8 mouse cellular contexts compared by ENCODE assay signal in the genomic region with DNA sequence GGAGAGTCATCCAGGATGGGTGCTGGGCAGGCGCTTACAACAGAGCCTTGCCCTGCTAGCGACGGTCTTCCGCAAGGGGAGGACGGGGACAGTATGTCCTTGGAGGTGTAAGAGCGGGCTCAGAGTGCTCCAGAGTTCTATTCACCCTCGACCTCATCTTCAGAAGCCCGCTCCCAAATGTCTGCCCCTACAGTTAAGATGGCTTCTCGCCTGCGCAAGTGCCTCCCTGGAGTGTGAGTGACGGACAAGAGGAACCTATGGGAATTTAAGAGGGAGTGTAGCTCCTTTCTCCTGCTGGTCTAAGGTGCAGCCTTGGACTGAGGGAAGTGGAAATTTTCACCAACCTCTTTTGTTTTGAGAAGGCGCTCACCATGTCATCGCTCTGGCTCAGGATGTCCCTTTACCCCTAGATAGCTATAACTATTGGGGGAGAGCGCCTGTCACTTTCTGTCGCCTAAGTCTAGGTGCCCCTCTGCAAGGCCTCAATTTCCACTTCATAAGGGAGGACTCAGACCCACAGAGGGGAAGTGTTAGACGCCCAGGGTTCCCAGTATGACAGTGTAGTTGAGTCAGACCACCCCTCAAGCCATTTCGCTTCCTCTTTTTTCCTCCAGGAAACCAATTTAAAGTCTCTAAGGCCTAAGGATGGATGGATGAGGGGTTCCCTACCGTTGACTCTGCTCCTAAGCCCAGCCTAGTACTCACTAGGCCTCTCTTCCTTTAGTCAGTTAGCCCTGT. TPM values are rescaled to one million over a fixed set of nuclear protein-coding genes. Genes with fewer than 3 reads are reported as not detected.
DNase-seq lines count a peak whose midpoint lies in the region; ATAC-seq and TF ChIP-seq lines count a peak whose summit lies in the region.

Gene Ppm1m, minus strand, starts transcription at position 212 of the 738 bp plus-strand sequence.

- peak within 1 kb of the TSS; percentile 66 for H3K4me3 ChIP-seq in lung, embryonic 15.5 days
- peak within 1 kb of the TSS; percentile 55 for H3K4me3 ChIP-seq in heart, embryonic 16.5 days (ENCODE audit: low read length)
- peak within 1 kb of the TSS; percentile 56 for H3K4me3 ChIP-seq in neural tube, embryonic 15.5 days (replicated peaks)

- peaks cover 33% of the 10 kb centered on the region for H3K4me1 ChIP-seq in lung, embryonic 15.5 days
- H3K4me1 ChIP-seq in heart, embryonic 16.5 days (ENCODE audit: control insufficient read depth, insufficient read depth, low read length): peaks cover 25% of the 10 kb centered on the region
- peaks cover 45% of the 10 kb centered on the region for H3K4me1 ChIP-seq in neural tube, embryonic 15.5 days

- DNase-seq in lung, adult 18-20 months: no peak
- no peak for DNase-seq in brain, embryonic 14.5 days (ENCODE audit: low read depth)
- no peak for DNase-seq in left cerebral cortex, postnatal 4 days
- DNase-seq in urinary bladder, postnatal 36 days (ENCODE audit: low spot score in 2 of 2): no peak
- DNase-seq in right cerebral cortex, postnatal 25 days: no peak

- no peaks in the 10 kb centered on the region for H3K27me3 ChIP-seq in lung, embryonic 15.5 days
- no peaks in the 10 kb centered on the region for H3K27me3 ChIP-seq in heart, embryonic 16.5 days (ENCODE audit: control insufficient read depth, insufficient read depth, low read length)
- H3K27me3 ChIP-seq in neural tube, embryonic 15.5 days (replicated peaks): no peaks in the 10 kb centered on the region

- ATAC-seq in lung, embryonic 15.5 days (ENCODE audit: borderline replicate concordance, extremely low read depth, low FRiP score, low TSS enrichment): peak; percentile 5; the same call in 1 of the 2 replicates
- ATAC-seq in heart, embryonic 16.5 days (replicated peaks; ENCODE audit: extremely low read depth, insufficient read depth, low FRiP score): peak; percentile 0; the same call in 1 of the 2 replicates
- no peak for ATAC-seq in neural tube, embryonic 15.5 days (ENCODE audit: low FRiP score)

- intact Hi-C loops in left cerebral cortex, postnatal 4 days (cut with DNase I): no loop called here

- H3K27ac ChIP-seq in lung, embryonic 15.5 days: peak within 1 kb of the TSS; percentile 50
- H3K27ac ChIP-seq in heart, embryonic 16.5 days (ENCODE audit: low read length): peak within 1 kb of the TSS; percentile 22; the same call in 1 of the 2 replicates
- no peak within 1 kb of the TSS for H3K27ac ChIP-seq in neural tube, embryonic 15.5 days (replicated peaks)

- no peak for TF ChIP-seq POLR2A in brain, embryonic 14.5 days (IDR thresholded peaks at IDR 0.05; ENCODE audit: borderline replicate concordance, extremely low read depth, insufficient read depth, insufficient read length, poor library complexity, severe bottlenecking)

- H3K4me2 ChIP-seq in lung, embryonic 15.5 days: peak within 1 kb of the TSS; percentile 69
- H3K4me2 ChIP-seq in heart, embryonic 16.5 days (ENCODE audit: low read depth, low read length): peak within 1 kb of the TSS; percentile 67
- peak within 1 kb of the TSS; percentile 72 for H3K4me2 ChIP-seq in neural tube, embryonic 15.5 days

- WGBS in lung, embryonic 15.5 days: 45% methylated on average over 18 of the region's 18 CpGs
- 49% methylated on average over 18 of the region's 18 CpGs for WGBS in heart, embryonic 16.5 days
- 45% methylated on average over 18 of the region's 18 CpGs for WGBS in neural tube, embryonic 15.5 days

- H3K9me3 ChIP-seq in lung, embryonic 15.5 days: no peaks in the 10 kb centered on the region
- no peaks in the 10 kb centered on the region for H3K9me3 ChIP-seq in heart, embryonic 16.5 days (replicated peaks; ENCODE audit: control insufficient read depth, low read length)
- H3K9me3 ChIP-seq in neural tube, embryonic 15.5 days (replicated peaks): no peaks in the 10 kb centered on the region

- H3K9ac ChIP-seq in lung, embryonic 15.5 days: peak within 1 kb of the TSS; percentile 76
- peak within 1 kb of the TSS; percentile 69 for H3K9ac ChIP-seq in heart, embryonic 16.5 days (ENCODE audit: low read length)
- peak within 1 kb of the TSS; percentile 59 for H3K9ac ChIP-seq in neural tube, embryonic 15.5 days (replicated peaks)

- TF ChIP-seq CTCF in brain, embryonic 14.5 days (IDR thresholded peaks at IDR 0.05; ENCODE audit: borderline replicate concordance, extremely low read depth, insufficient read depth, insufficient read length): no peak

- peaks cover 12% of the 10 kb centered on the region; the same call in 1 of the 2 replicates for H3K36me3 ChIP-seq in lung, embryonic 15.5 days
- H3K36me3 ChIP-seq in heart, embryonic 16.5 days (ENCODE audit: control insufficient read depth, insufficient read depth): peaks cover 9% of the 10 kb centered on the region; the same call in 1 of the 2 replicates
- H3K36me3 ChIP-seq in neural tube, embryonic 15.5 days: no peaks in the 10 kb centered on the region

RNA-seq across cellular contexts. Expression of gene Ppm1m, which starts in this region (rescaled TPM):
- 60.4 and 62.8 TPM in 2 replicates for polyA plus RNA-seq in lung, embryonic 15.5 days (2015; fragmentation: Nextera tagmentation; extraction: Ambion mirVana)
- 24.1 and 26.7 TPM in 2 replicates for polyA plus RNA-seq in brain, embryonic 14.5 days (2012; rRNA removed)
- polyA plus RNA-seq in heart, embryonic 16.5 days (2015; fragmentation: Nextera tagmentation; extraction: Ambion mirVana): 25.0 and 27.7 TPM in 2 replicates
- total RNA-seq in left cerebral cortex, postnatal 4 days (2021): 10 to 100 TPM; 16.1 to 18.7 TPM
- 16.9 and 20.5 TPM in 2 replicates for polyA plus RNA-seq in neural tube, embryonic 15.5 days (2015; fragmentation: Nextera tagmentation; extraction: Ambion mirVana)
